Mouse (Mus musculus): Measurements from ENCODE around the gene Nfkbil1. TPM values are rescaled to one million over a fixed set of nuclear protein-coding genes. Genes with fewer than 3 reads are reported as not detected.

Gene Nfkbil1
- polyA plus RNA-seq, 1 experiment, result 36.3 TPM

GRCm38 (mm10) chr17:35272249-35272648, 36.7 kb upstream of the Nfkbil1 start:
- H3K4me3 ChIP-seq (ENCODE audit: low read depth, low read length), result no peak overlapping the region

GRCm38 (mm10) chr17:35269653-35270347, 34.2 kb upstream of the Nfkbil1 start:
- H3K27me3 ChIP-seq (ENCODE audit: control insufficient read depth, insufficient read depth, low read length), result no peaks in the 10 kb centered on the region
- no peak overlapping the region for H3K27ac ChIP-seq (ENCODE audit: insufficient read depth, low read depth, low read length)
- H3K4me3 ChIP-seq (ENCODE audit: low read depth, low read length), result no peak overlapping the region
- peaks cover 18% of the 10 kb centered on the region for H3K36me3 ChIP-seq (ENCODE audit: control insufficient read depth, insufficient read depth, low read length)
- peaks cover 7% of the 10 kb centered on the region; the same call in 1 of the 2 replicates for H3K4me1 ChIP-seq (ENCODE audit: control insufficient read depth, insufficient read depth, insufficient read length, low read length)
- WGBS, result 31% methylated on average over 3 of the region's 3 CpGs
- no peak for TF ChIP-seq POLR2A (IDR thresholded peaks at IDR 0.05; ENCODE audit: low read depth, low read length)
- no peak for TF ChIP-seq CTCF (IDR thresholded peaks at IDR 0.05; ENCODE audit: extremely low read depth, insufficient read length, insufficient replicate concordance, low read depth, low read length)

More at GRCm38 (mm10) chr17:35272249-35272648, 36.7 kb upstream of the Nfkbil1 start:
- TF ChIP-seq CTCF (IDR thresholded peaks at IDR 0.05; ENCODE audit: extremely low read depth, insufficient read length, insufficient replicate concordance, low read depth, low read length) (no peak), POLR2A (IDR thresholded peaks at IDR 0.05; ENCODE audit: low read depth, low read length) (no peak)
- H3K27me3 ChIP-seq (ENCODE audit: control insufficient read depth, insufficient read depth, low read length), result no peaks in the 10 kb centered on the region
- WGBS, result 81% methylated on average over 3 of the region's 3 CpGs
- H3K27ac ChIP-seq (ENCODE audit: insufficient read depth, low read depth, low read length), result no peak overlapping the region
- H3K4me1 ChIP-seq (ENCODE audit: control insufficient read depth, insufficient read depth, insufficient read length, low read length), result peaks cover 10% of the 10 kb centered on the region; the same call in 1 of the 2 replicates
- no peaks in the 10 kb centered on the region for H3K36me3 ChIP-seq (ENCODE audit: control insufficient read depth, insufficient read depth, low read length)

- H3K36me3 ChIP-seq (ENCODE audit: control insufficient read depth, insufficient read depth, low read length), result peaks cover 21% of the 10 kb centered on the region
- 61% methylated on average over 1 of the region's 1 CpGs for WGBS
- H3K4me1 ChIP-seq (ENCODE audit: control insufficient read depth, insufficient read depth, insufficient read length, low read length), result peaks cover 7% of the 10 kb centered on the region; the same call in 1 of the 2 replicates
- H3K4me3 ChIP-seq (ENCODE audit: low read depth, low read length), result no peak overlapping the region
- H3K27ac ChIP-seq (ENCODE audit: insufficient read depth, low read depth, low read length), result no peak overlapping the region
- H3K27me3 ChIP-seq (ENCODE audit: control insufficient read depth, insufficient read depth, low read length), result no peaks in the 10 kb centered on the region
- TF ChIP-seq CTCF (IDR thresholded peaks at IDR 0.05; ENCODE audit: extremely low read depth, insufficient read length, insufficient replicate concordance, low read depth, low read length), result no peak
- no peak for TF ChIP-seq POLR2A (IDR thresholded peaks at IDR 0.05; ENCODE audit: low read depth, low read length)
Measured at GRCm38 (mm10) chr17:35267399-35268086, 32.0 kb upstream of the Nfkbil1 start.

DNA sequence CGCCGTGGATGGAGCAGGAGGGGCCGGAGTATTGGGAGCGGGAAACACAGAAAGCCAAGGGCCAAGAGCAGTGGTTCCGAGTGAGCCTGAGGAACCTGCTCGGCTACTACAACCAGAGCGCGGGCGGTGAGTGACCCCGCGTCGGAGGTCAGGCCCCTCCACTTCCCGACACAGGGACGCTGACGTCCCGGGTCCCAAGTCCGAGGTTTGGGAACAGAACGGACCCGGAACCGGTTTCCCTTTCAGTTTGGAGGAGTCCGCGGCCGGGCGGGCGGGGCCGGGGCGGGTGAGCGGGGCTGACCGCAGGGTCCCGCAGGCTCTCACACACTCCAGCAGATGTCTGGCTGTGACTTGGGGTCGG, 27.9 kb upstream of the Nfkbil1 start:
- TF ChIP-seq POLR2A (IDR thresholded peaks at IDR 0.05; ENCODE audit: low read depth, low read length) (peak; percentile 35; the same call in 1 of the 2 replicates), CTCF (IDR thresholded peaks at IDR 0.05; ENCODE audit: extremely low read depth, insufficient read length, insufficient replicate concordance, low read depth, low read length) (no peak)
- WGBS, result 2% methylated on average over 31 of the region's 31 CpGs
- Histone ChIP-seq H3K4me1 (ENCODE audit: control insufficient read depth, insufficient read depth, insufficient read length, low read length) (peaks cover 18% of the 10 kb centered on the region; the same call in 1 of the 2 replicates), H3K27ac (ENCODE audit: insufficient read depth, low read depth, low read length) (peak overlapping the region; percentile 91), H3K36me3 (ENCODE audit: control insufficient read depth, insufficient read depth, low read length) (peaks cover 21% of the 10 kb centered on the region), H3K27me3 (ENCODE audit: control insufficient read depth, insufficient read depth, low read length) (no peaks in the 10 kb centered on the region), H3K4me3 (ENCODE audit: low read depth, low read length) (peak overlapping the region; percentile 83)

DNA sequence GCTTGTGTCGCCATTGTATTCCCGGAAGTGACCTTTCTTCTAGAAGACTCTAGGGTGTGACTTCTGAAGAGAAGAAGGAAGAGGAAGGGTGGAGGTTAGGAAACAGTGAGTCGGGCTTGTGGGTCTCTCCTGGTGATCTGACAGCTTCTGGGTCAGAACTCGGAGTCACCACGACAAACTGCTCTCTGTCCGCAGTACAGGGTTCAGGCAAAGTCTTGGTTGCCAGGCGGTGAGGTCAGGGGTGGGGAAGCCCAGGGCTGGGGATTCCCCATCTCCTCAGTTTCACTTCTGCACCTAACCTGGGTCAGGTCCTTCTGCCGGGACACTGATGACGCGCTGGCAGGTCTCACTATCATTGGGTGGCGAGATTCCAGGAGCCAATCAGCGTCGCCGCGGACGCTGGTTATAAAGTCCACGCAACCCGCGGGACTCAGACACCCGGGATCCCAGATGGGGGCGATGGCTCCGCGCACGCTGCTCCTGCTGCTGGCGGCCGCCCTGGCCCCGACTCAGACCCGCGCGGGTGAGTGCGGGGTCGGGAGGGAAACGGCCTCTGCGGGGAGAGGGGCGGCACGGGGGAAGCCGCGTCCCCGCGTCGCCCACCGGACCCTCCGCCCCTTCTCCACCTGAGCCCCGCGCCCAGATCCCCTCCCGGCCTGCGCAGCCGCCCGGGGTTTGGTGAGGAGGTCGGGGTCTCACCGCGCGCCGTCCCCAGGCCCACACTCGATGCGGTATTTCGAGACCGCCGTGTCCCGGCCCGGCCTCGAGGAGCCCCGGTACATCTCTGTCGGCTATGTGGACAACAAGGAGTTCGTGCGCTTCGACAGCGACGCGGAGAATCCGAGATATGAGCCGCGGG, 27.3 kb upstream of the Nfkbil1 start, which contains the start of gene H2-D1:
TSS of gene H2-D1 (plus strand) at position 67 of the 859 bp plus-strand sequence.
- H3K4me1 ChIP-seq (ENCODE audit: control insufficient read depth, insufficient read depth, insufficient read length, low read length), result peaks cover 15% of the 10 kb centered on the region; the same call in 1 of the 2 replicates
- under 1% methylated on average over 70 of the region's 73 CpGs for WGBS
- TF ChIP-seq POLR2A (IDR thresholded peaks at IDR 0.05; ENCODE audit: low read depth, low read length) (peak; percentile 98), CTCF (IDR thresholded peaks at IDR 0.05; ENCODE audit: extremely low read depth, insufficient read length, insufficient replicate concordance, low read depth, low read length) (no peak)
- no peaks in the 10 kb centered on the region for H3K27me3 ChIP-seq (ENCODE audit: control insufficient read depth, insufficient read depth, low read length)
- peak within 1 kb of the TSS; percentile 92 for H3K27ac ChIP-seq (ENCODE audit: insufficient read depth, low read depth, low read length)
- H3K4me3 ChIP-seq (ENCODE audit: low read depth, low read length), result peak within 1 kb of the TSS; percentile 83
- H3K36me3 ChIP-seq (ENCODE audit: control insufficient read depth, insufficient read depth, low read length), result peaks cover 21% of the 10 kb centered on the region

GRCm38 (mm10) chr17:35261651-35262050, 26.1 kb upstream of the Nfkbil1 start:
- 84% methylated on average over 13 of the region's 13 CpGs for WGBS
- Histone ChIP-seq H3K36me3 (ENCODE audit: control insufficient read depth, insufficient read depth, low read length) (peaks cover 17% of the 10 kb centered on the region), H3K4me3 (ENCODE audit: low read depth, low read length) (no peak overlapping the region), H3K27me3 (ENCODE audit: control insufficient read depth, insufficient read depth, low read length) (no peaks in the 10 kb centered on the region), H3K27ac (ENCODE audit: insufficient read depth, low read depth, low read length) (no peak overlapping the region), H3K4me1 (ENCODE audit: control insufficient read depth, insufficient read depth, insufficient read length, low read length) (peaks cover 15% of the 10 kb centered on the region; the same call in 1 of the 2 replicates)
- TF ChIP-seq POLR2A (IDR thresholded peaks at IDR 0.05; ENCODE audit: low read depth, low read length) (no peak), CTCF (IDR thresholded peaks at IDR 0.05; ENCODE audit: extremely low read depth, insufficient read length, insufficient replicate concordance, low read depth, low read length) (no peak)
